Mouse (Mus musculus) macrophage (primary cell): ENCODE results near the gene Cacng7. TPM values are rescaled to one million over a fixed set of nuclear protein-coding genes. Genes with fewer than 3 reads are reported as not detected.

Source experiments
- H3K27ac ChIP-seq: fragments of 350-480 bp; formaldehyde crosslinking; 2 replicates; pipeline ENCODE4 v1.9.0; 2021
- H3K36me3 ChIP-seq: fragments of 350-480 bp; formaldehyde crosslinking; 2 replicates; pipeline ENCODE4 v1.9.0; 2021; ENCODE audit errors: inconsistent target
- H3K4me3 ChIP-seq: fragments of 350-480 bp; formaldehyde crosslinking; 2 replicates; pipeline ENCODE4 v1.9.0; 2021; ENCODE audit errors: inconsistent target
- H3K79me2 ChIP-seq: fragments of 350-480 bp; formaldehyde crosslinking; 2 replicates; pipeline ENCODE4 v1.9.0; 2021; ENCODE audit errors: inconsistent target
- WGBS: methylation state at CpG from one replicate; pipeline ENCODE4 v1.1.7; 2026; ENCODE audit warnings: inconsistent platforms; ENCODE audit not compliant: missing documents; 5-methylcytosine and 5-hydroxymethylcytosine counted together
- polyA plus RNA-seq: library from polyadenylated mRNA; stranded (reverse); fragments of 250-400 nt; gene quantifications from 3 replicates; pipeline ENCODE4 v1.2.4, GENCODE M21; 2018; ENCODE audit warnings: inconsistent platforms

Cacng7 gene
- polyA plus RNA-seq, 1 experiment from 2014 or later, result not detected

- no peaks in the 10 kb centered on the region for H3K36me3 ChIP-seq
- H3K4me3 ChIP-seq, result no peak overlapping the region
- 88% methylated on average over 5 of the region's 5 CpGs for whole genome bisulfite sequencing
- no peak overlapping the region for H3K27ac ChIP-seq
- H3K79me2 ChIP-seq, result no peaks in the 10 kb centered on the region
Measured at GRCm38 (mm10) chr7:3314121-3314520, 18.6 kb upstream of the Cacng7 start.

DNA sequence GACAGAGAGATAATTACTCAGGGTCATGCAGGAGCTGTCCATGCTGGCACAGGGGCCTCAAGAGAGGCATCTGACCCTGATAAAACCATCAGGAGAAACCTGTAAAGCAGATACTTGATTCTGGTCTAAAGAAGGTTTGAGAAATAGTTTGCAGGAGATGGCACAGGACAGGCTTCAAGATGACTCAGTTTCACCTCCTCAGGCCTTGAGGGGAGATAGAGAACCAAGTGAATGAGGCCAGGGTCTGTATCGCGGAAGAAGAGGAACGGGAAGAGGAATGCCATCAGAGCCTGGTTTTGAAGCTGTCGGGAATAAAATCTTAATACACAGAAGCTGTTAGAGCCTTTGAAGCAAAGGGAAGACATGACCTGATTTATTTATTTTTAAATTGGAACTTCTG is 15.1 kb upstream of the Cacng7 start:
- H3K79me2 ChIP-seq, result no peaks in the 10 kb centered on the region
- WGBS, result 62% methylated on average over 4 of the region's 4 CpGs
- H3K36me3 ChIP-seq, result no peaks in the 10 kb centered on the region
- no peak overlapping the region for H3K27ac ChIP-seq
- no peak overlapping the region for H3K4me3 ChIP-seq

- WGBS, result 80% methylated on average over 3 of the region's 3 CpGs
- Histone ChIP-seq H3K36me3 (no peaks in the 10 kb centered on the region), H3K79me2 (no peaks in the 10 kb centered on the region), H3K27ac (no peak overlapping the region), H3K4me3 (no peak overlapping the region)
Measured at GRCm38 (mm10) chr7:3320856-3321255, 11.9 kb upstream of the Cacng7 start.

GRCm38 (mm10) chr7:3323826-3324225 is 8.9 kb upstream of the Cacng7 start:
- WGBS, result 100% methylated on average over 1 of the region's 1 CpGs

GRCm38 (mm10) chr7:3327961-3328360 is 4.8 kb upstream of the Cacng7 start:
- Histone ChIP-seq H3K4me3 (no peak overlapping the region), H3K36me3 (no peaks in the 10 kb centered on the region), H3K79me2 (no peaks in the 10 kb centered on the region), H3K27ac (no peak overlapping the region)
- 85% methylated on average over 4 of the region's 4 CpGs for WGBS

More at GRCm38 (mm10) chr7:3323826-3324225, 8.9 kb upstream of the Cacng7 start:
- no peak overlapping the region for H3K27ac ChIP-seq
- H3K79me2 ChIP-seq, result no peaks in the 10 kb centered on the region
- H3K4me3 ChIP-seq, result no peak overlapping the region
- no peaks in the 10 kb centered on the region for H3K36me3 ChIP-seq

DNA sequence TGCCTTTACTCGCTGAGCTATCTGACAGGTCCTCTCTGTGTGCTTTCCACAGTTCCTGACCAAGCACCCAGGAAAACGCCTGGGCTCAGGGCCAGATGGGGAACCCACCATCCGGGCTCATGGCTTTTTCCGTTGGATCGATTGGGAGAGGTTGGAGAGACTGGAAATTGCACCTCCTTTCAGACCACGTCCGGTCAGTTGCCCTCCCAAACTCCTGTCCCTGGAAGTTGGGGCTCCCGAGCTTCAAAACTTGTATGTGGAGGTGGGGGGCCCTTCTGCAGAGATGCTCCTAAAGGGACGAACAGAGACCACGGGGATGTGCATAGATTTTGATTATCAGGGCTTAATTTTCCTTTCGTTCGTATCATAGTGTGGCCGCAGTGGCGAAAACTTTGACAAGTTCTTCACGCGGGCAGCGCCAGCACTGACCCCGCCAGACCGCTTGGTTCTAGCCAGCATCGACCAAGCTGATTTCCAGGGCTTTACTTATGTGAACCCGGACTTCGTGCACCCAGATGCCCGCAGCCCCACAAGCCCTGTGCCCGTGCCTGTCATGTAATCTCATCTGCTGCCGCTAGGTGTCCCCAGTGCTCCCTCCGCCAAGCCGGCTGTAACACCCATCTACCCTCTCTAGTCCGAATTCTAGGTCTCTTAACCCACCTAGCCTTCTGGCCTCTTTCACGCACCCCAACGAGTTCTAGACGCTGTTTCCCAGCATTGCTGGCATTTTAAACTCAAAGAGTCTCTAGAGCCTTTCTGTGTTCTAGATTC is 2.8 kb upstream of the Cacng7 start:
- no peak overlapping the region for H3K4me3 ChIP-seq
- H3K36me3 ChIP-seq, result no peaks in the 10 kb centered on the region
- H3K27ac ChIP-seq, result no peak overlapping the region
- H3K79me2 ChIP-seq, result no peaks in the 10 kb centered on the region
- 23% methylated on average over 31 of the region's 31 CpGs for WGBS

DNA sequence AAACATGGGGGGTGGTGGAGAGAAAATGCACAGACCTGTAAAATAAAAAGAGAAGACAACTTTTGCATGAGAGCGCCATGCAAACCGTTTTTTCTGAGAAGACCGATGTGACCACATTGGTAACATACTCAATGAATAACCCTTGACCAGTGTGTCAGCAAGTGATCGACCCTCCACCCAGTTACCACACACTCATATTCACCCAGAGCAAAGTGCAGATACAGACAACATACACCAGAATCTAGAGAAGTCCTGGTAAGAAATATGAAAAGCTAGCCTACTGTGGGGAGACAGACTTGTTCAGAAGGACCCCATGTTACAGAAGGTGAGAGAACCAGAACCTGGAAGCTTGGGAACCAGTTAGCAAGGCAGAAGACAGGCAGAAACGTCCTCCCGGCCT is 1.6 kb upstream of the Cacng7 start:
- no peak overlapping the region for H3K27ac ChIP-seq
- WGBS, result 55% methylated on average over 6 of the region's 6 CpGs
- H3K4me3 ChIP-seq, result no peak overlapping the region

GRCm38 (mm10) chr7:3331581-3332223 is 1.1 kb upstream of the Cacng7 start:
- Histone ChIP-seq H3K79me2 (no peaks in the 10 kb centered on the region), H3K4me3 (no peak overlapping the region), H3K36me3 (no peaks in the 10 kb centered on the region), H3K27ac (no peak overlapping the region)
- WGBS, result 3% methylated on average over 23 of the region's 27 CpGs

More for the DNA sequence above, 1.6 kb upstream of the Cacng7 start:
- Histone ChIP-seq H3K79me2 (no peaks in the 10 kb centered on the region), H3K36me3 (no peaks in the 10 kb centered on the region)

GRCm38 (mm10) chr7:3332224-3332615 is 535 bp upstream of the Cacng7 start:
- H3K27ac ChIP-seq, result no peak overlapping the region
- H3K36me3 ChIP-seq, result no peaks in the 10 kb centered on the region
- no peak overlapping the region for H3K4me3 ChIP-seq
- 9% methylated on average over 3 of the region's 4 CpGs for WGBS
- H3K79me2 ChIP-seq, result no peaks in the 10 kb centered on the region

DNA sequence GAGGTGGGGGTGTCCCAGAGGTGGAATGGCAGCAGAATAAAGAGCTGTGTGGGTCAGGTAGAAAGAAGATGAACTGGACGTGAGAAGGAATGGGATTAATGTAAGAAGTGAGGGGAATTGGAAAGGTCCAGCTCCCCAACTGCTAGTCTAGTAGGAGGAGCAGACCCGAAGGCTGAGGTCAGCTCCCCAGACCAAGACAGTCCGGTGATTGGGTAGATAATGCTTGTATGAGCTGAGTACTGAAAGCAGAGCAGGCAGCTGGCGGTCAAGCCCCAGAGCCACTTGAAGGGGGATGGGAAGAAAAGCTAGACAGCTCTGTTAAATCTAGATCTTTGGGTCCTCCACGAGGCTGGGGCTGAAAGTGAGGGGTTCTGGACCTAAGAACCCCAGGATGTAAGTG is 787 bp downstream of the Cacng7 start:
- Histone ChIP-seq H3K27ac (no peak overlapping the region), H3K79me2 (no peaks in the 10 kb centered on the region), H3K36me3 (no peaks in the 10 kb centered on the region), H3K4me3 (no peak overlapping the region)
- WGBS, result 27% methylated on average over 5 of the region's 5 CpGs

GRCm38 (mm10) chr7:3336412-3336811 is 3.7 kb downstream of the Cacng7 start:
- Histone ChIP-seq H3K36me3 (no peaks in the 10 kb centered on the region), H3K79me2 (no peaks in the 10 kb centered on the region), H3K27ac (no peak overlapping the region), H3K4me3 (no peak overlapping the region)
- WGBS, result 64% methylated on average over 17 of the region's 17 CpGs

GRCm38 (mm10) chr7:3338286-3338935 is 5.7 kb downstream of the Cacng7 start:
- H3K4me3 ChIP-seq, result no peak overlapping the region
- 79% methylated on average over 10 of the region's 11 CpGs for WGBS
- H3K27ac ChIP-seq, result no peak overlapping the region
- no peaks in the 10 kb centered on the region for H3K36me3 ChIP-seq
- H3K79me2 ChIP-seq, result no peaks in the 10 kb centered on the region

- H3K79me2 ChIP-seq, result no peaks in the 10 kb centered on the region
- H3K4me3 ChIP-seq, result no peak overlapping the region
- H3K27ac ChIP-seq, result no peak overlapping the region
- no peaks in the 10 kb centered on the region for H3K36me3 ChIP-seq
- 84% methylated on average over 11 of the region's 11 CpGs for WGBS
Measured at GRCm38 (mm10) chr7:3339010-3339409, 6.3 kb downstream of the Cacng7 start.

DNA sequence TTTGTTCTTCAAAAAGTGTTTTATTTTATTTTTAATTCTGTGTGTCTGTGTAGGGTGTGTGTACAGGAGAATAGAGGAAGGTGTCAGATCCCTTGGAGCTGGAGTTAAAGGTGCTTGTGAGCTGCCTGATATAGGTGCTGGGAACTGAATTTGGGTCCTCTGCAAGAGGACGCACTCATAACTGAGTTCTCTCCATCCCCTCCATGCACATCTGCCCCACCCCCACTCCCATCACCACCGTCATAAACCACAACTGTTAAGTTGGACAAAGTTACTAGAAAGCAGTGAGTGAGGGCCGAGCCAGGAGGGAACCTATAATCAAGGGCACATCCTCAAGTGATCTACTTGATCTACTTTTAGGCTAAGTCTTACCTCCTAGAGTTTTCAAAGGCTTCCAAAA is 11.1 kb downstream of the Cacng7 start:
- Histone ChIP-seq H3K27ac (no peak overlapping the region), H3K36me3 (no peaks in the 10 kb centered on the region), H3K79me2 (no peaks in the 10 kb centered on the region), H3K4me3 (no peak overlapping the region)
- 66% methylated on average over 3 of the region's 3 CpGs for WGBS

DNA sequence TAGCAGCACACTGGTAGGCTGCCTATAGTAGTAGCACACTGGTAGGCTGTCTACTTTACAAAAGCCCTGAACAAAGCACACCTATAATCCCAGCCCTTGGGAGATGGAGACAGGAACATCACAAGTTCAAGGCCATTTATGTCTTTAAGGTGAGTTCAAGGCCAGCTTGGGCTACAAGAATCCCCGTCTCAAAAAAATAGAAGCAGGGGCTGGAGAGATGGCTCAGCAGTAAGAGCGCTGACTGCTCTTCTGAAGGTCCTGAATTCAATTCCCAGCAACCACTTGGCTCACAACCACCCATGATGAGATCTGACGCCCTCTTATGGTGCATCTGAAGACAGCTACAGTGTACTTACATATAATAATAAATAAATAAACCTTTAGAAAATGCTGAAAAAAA is 12.5 kb downstream of the Cacng7 start:
- Histone ChIP-seq H3K27ac (no peak overlapping the region), H3K4me3 (no peak overlapping the region), H3K36me3 (no peaks in the 10 kb centered on the region), H3K79me2 (no peaks in the 10 kb centered on the region)
- 94% methylated on average over 3 of the region's 3 CpGs for WGBS
